Mouse (Mus musculus) liver (tissue): ENCODE data around the gene Rbfox1.

Experiments
- DNase-seq: peaks from one replicate; pipeline ENCODE4 v3.0.0-alpha.2; 2020; ENCODE audit warnings: mixed read lengths

The Rbfox1 gene

GRCm38 (mm10) chr16:5992045-5993011, 107.2 kb downstream of the Rbfox1 start:
- no peak for DNase-seq

GRCm38 (mm10) chr16:5997136-5997535, 112.0 kb downstream of the Rbfox1 start:
- DNase-seq = no peak

GRCm38 (mm10) chr16:5997651-5998050, 112.5 kb downstream of the Rbfox1 start:
- no peak for DNase-seq

- DNase-seq = no peak
These were observed 114.9 kb downstream of the Rbfox1 start for GRCm38 (mm10) chr16:6000016-6000415.

- DNase-seq = no peak
These were observed 121.8 kb downstream of the Rbfox1 start for GRCm38 (mm10) chr16:6006996-6007395.

GRCm38 (mm10) chr16:6012853-6013252, 127.7 kb downstream of the Rbfox1 start:
- DNase-seq = no peak

- peak; percentile 51 for DNase-seq
These were observed 133.5 kb downstream of the Rbfox1 start for GRCm38 (mm10) chr16:6018639-6019038.

GRCm38 (mm10) chr16:6019361-6019760, 134.2 kb downstream of the Rbfox1 start:
- DNase-seq = no peak

- no peak for DNase-seq
These were observed 146.1 kb downstream of the Rbfox1 start for GRCm38 (mm10) chr16:6031280-6031679.

GRCm38 (mm10) chr16:6032563-6032962, 147.4 kb downstream of the Rbfox1 start:
- no peak for DNase-seq

- DNase-seq = no peak
These were observed 149.7 kb downstream of the Rbfox1 start for GRCm38 (mm10) chr16:6034876-6035275.

GRCm38 (mm10) chr16:6037009-6037408, 151.9 kb downstream of the Rbfox1 start:
- no peak for DNase-seq

- DNase-seq = no peak
These were observed 157.6 kb downstream of the Rbfox1 start for GRCm38 (mm10) chr16:6042766-6043165.

- no peak for DNase-seq
These were observed 163.4 kb downstream of the Rbfox1 start for GRCm38 (mm10) chr16:6048601-6049000.

- no peak for DNase-seq
These were observed 177.3 kb downstream of the Rbfox1 start for GRCm38 (mm10) chr16:6062495-6062894.

- DNase-seq = no peak
These were observed 180.3 kb downstream of the Rbfox1 start for GRCm38 (mm10) chr16:6065481-6065880.

- DNase-seq = no peak
These were observed 190.4 kb downstream of the Rbfox1 start for GRCm38 (mm10) chr16:6075442-6076050.

- DNase-seq = no peak
These were observed 193.9 kb downstream of the Rbfox1 start for GRCm38 (mm10) chr16:6079017-6079416.

GRCm38 (mm10) chr16:6084701-6085365, 199.7 kb downstream of the Rbfox1 start:
- no peak for DNase-seq

- DNase-seq = no peak
These were observed 201.0 kb downstream of the Rbfox1 start for GRCm38 (mm10) chr16:6086200-6086599.

- no peak for DNase-seq
These were observed 206.4 kb downstream of the Rbfox1 start for GRCm38 (mm10) chr16:6091326-6092123.

- peak; percentile 67 for DNase-seq
These were observed 210.6 kb downstream of the Rbfox1 start for GRCm38 (mm10) chr16:6095604-6096372.
